Mouse (Mus musculus) c-Kit-positive CD71-positive TER-119-negative erythroid progenitor cells, embryonic 14.5 days (primary cell): ENCODE results near the gene Obscn.

Experiments used
- DNase-seq: peaks from one replicate; pipeline ENCODE4 v3.0.0-alpha.2; 2013; ENCODE audit warnings: low read depth

Gene Obscn

DNA sequence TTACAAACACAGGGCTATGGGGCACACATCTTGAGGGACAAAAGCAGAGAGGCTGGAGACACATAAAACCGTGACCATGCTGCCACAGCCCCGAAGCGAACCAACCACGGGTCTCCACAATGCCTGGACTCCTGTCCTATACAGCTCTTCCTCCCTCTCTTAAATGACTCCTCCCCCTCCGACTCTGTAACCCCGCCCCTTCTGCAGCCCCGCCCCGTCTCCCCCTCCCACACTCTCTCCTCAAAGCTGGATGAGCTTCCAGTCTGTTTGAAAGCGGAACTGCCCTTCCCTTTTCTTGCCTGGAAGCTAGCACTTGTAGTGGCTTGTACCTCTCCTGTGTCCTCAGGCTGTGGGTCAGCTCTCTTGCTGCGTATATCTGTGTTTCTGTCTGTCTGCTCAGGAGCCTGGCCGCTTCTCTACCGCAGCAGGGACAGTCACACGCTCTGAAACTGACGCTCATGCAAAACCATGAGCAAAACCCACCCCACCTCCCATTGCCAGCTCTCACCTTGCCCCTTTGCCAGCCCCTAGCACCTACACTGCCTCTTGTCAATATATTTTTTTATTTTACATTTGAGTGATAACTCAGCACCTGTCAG, 5.7 kb upstream of the Obscn start:
- DNase-seq, result no peak

DNA sequence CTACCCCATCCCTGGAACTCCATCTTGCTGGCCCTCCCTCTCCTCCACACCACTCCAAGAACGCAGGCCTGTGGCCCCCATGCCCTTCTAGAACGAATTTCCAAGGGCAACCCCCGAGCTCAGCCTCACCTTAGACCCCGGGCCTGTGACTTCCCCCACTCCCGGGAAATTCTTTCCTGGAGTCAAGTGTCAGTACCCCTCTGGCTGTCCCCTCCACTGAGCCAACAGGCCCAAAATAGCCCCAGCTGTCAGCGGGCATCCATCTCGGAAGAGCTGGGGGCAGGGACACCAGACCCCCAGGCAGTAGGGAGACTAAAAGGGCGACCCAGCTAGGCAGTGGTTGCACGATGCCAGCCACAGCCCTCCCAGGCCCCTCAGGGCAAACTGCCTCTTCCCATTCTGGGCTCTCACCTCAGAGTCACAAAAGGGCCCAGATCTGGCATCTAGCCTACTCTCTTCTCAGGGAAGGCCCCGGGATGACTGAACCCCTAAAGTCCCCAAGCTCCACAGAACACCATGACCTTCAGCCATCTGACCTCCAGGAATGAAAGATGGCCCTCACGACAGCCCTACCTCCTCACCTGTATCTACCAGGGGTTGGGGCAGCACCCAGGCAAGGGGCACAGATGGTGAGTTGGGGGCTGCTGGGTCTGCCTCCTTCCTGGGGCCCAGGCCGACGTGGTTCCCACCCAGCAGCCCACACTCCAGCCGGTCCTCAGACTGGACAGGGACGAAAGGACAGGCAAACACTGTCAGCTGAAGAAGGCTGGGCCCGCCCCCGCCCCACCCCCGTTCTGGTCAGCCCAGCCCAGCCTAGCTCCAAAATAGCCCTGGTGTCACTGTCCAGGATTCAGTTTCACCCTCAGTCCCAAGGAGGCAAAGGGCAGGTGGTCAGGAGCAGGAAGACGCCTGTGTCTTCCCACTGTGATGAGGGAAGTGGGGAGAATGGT, 2.6 kb upstream of the Obscn start:
- no peak for DNase-seq

DNA sequence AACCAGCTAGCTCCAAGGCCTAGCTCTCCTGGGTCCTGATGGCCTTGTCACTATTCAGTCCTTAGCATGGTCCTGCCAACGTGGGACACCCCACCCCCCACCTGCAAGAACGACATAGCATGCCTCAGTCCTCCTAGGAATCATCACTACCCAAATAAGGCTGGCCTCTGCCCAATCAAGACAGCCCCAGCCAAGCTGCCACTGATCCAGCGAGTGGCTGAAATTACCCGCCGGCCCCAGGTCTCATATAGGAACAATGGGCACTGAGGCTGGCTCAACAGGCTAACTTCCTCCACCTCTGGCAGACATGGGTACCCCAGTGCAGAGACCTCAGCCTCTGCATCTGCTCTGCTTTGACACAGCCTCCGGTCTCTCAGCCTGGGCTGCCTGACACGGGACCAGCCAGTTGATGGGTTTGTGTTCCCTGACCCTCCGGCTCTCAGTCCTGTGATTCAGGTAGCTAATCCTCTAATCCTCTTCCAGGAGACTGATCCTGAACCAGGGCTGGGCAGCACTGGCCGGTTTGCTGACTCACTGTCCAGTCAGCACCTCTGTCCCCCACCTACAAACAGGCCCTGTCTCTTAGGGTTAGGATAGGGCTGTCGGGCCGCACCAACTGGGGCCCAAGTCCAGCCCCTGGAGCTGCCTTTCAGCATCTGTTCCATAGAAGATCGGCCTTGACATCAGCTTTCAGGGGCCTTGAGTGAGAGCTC, 948 bp upstream of the Obscn start:
- DNase-seq, result no peak

DNA sequence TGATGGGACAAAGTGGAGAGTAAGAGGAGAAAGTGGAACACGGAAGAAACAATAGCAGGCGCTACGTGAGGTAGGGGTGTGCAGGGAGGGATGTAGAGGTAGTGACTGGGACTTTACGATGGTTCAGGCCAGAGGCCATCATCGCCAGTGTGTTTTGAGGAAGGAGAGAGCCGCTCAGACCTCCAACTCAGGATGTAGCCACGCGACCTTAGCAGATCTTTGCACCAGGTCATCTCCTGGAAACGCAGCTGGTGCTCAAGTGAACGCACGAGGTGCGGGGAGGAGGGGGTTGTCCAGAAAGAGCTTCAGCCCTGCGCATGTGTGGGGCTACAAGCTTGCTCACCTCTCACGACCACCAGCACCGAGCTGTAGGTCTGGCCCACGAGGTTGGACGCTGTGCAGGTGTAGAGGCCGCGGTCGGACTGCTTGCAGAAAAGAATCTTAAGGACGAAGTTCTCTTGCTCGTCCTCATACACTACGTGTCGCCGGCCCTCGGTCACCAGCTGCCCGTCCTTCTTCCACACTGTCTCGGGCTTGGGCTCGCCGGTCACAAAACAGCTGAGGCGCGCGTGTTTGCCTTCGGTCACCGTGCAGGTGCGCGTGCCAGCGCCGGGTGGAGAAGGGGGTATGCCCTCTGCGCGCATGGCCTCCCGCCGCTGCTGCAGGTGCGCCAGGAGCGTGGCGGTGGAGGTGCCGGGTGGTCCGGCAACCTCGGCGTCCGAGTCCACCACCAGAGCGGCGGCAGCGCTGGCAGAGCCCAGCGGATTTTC, 966 bp downstream of the Obscn start:
- DNase-seq, result no peak

DNA sequence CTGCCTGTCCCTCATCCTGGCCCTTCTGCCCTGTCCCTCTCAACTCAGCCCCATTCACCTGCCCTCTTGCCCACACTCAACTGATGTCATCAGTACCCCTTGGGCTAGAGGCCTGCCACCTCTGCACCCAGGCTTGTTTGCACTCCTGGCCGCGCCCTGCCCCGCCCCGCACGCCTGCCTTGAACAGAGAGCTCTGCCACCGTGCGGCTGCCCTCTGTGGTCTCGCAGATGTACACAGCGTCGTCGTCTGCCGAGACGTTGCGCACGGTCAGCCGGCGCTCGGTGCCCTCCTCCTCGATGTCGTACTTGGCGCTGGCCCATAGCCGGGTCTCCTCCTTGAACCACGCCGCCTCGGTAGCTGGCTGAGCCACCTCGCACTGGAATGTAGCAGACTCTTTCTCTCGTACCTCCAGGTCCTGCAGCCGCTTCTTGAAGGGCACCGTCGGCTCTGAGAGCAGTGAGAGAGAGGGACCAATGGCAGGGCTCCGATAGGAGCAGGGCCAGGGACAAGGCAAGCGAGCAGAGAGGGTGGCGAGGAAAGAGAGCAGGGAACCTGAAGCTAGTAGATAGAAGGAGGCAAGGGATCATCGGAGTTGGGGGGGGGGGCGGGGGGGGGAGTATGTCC, 1.7 kb downstream of the Obscn start:
- no peak for DNase-seq

DNA sequence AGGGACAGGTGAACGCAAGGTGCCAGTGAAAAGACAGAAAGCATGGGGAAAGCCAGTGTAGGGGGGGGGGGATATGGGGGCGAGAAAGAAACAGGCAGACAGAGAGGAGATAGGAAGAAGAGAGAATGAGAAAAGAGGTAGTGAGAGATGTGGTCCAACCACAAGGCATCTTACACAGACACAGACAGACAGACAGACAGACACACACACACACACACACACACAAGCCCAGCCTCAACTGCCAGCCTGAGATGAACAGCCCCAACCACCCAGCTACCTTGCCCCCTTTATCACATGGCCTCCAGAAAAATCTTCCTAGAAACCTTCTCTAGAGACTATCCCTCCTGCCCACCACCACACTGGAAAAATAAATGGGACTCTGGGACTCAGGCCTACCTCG, 4.1 kb downstream of the Obscn start:
- no peak for DNase-seq

DNA sequence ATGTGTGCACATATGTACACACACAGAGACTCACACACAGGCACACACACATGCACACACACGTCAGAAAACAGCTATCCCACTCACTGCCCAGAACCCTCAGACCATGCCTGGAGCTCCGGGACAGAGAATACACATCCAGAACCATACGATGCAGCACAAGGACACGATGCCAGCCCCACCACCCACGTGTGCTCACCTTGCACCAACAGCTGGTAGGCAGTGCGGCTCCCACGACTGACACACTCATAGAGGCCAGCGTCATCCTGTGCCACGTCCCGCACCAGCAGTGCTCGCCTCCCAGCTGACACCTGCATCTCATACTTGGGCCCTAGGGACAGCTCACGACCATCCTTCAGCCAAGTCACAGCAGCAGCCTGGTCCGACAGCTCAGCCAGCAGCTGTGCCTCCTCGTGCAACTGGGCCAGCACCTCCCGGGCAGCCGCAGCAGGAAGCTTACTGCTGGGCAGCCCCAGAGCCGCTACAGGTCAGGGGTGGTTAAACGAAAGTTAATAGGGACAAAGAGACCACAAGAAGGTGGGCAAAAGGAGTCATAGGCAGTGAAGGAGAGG, 4.8 kb downstream of the Obscn start:
- DNase-seq, result no peak

DNA sequence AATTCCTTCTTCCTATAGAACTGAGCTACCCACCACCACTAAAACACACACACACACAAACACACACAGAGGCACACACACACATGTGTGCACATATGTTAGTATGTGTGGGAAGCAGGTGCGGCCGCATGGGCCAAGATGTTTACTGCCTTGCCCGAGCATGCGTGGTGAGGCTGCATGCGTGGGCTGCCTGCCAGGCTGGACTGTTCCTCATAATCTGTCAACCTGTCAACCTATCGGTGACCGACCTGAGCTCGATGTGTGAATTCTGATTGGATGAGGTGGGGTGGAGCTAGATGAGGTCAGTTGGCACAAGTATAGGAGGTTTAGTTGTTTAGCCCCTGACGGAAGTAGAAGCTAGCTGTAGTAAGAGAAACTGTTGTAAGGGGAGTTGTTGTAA, 5.4 kb downstream of the Obscn start:
- no peak for DNase-seq

DNA sequence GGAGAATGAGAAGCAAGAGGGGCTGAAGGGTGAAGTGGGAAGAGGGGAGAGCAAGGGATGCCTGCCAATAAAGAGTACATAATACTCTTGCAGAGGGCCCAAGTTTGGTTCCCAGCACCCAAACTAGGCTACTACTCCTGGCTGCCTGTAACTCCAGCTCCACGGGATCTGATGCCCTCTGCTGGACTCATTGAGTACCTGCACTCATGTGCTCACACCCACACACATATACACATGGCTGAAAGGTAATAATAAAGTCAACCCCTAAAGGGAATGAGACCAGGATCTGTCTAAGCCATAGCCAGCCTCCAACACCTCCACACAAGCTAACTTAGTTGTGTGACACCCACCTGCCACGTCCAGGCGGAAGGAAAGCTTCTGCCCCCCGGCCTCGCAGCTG, 30.3 kb downstream of the Obscn start:
- no peak for DNase-seq

DNA sequence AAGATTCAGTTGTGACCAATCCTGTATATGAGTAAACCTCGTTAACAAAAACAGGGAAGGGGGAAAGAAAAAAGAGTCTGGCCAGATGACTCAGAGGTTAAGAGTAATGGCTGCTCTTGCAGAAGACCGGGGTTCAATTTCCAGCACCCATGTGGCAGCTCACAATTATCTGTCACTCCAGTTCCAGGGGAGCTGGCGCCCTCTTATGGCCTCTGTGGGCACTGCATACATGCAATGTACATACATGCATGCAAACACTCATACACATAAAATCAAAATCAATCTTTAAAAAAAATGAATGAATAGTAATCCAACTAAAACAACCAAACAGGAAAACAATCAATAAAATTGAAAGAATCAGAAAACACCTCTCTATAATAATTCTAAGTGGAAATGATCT, 33.9 kb downstream of the Obscn start:
- DNase-seq, result no peak

DNA sequence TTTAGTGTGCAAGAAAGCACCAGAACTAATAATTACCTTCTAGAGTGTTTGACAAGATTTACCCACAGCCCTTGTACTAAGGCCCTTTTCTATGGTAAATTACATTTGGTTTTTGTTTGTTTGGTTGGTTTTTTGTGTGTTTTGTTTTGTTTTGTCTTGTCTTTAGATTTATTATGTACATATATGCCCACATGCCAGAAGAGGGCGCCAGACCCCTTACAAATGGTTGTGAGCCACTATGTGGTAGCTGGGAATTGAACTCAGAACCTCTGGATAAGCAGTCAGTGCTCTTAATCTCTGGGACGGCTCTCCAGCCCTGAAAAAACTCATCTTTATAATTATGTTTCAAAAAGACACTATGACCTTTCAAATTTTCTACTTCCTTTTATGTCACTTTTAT, 37.9 kb downstream of the Obscn start:
- peak; percentile 55 for DNase-seq

DNA sequence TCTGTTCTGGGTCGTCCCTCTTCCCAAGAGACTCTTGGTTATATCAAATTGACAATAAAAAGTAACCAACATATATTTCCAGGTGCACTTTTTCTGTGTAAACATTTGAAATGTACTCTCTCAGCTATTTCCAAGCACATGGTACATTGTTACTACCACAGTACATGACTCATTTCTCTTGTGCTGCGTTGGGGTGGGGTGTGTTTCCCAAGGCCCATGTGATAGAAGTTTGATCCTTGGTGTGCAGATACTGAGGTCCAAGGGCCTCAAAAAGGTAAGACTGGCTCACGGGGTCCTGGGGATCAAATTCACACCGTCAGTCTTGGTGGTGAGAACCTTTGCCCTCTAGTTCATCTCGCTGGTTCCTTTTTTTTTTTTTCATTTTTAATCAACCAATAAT, 38.4 kb downstream of the Obscn start:
- DNase-seq, result no peak

DNA sequence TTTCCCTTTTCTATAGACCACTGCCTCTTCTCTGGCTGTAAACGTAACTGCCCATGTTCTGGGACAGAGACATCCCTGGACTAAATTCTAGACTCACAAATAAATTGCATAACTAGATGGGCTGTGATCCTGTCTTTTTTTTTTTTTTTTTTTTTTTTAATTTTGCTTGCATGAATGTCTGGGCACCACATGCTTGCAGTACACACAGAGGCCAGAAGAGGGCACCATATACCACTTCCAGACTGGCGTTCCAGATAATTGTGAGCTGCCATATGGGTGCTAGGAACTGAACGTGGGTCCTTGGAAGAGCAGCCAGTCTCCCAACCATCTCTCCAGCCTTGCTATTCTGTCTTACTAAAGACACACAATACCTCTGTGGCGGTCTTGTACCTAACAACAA, 42.0 kb downstream of the Obscn start:
- peak; percentile 27 for DNase-seq

DNA sequence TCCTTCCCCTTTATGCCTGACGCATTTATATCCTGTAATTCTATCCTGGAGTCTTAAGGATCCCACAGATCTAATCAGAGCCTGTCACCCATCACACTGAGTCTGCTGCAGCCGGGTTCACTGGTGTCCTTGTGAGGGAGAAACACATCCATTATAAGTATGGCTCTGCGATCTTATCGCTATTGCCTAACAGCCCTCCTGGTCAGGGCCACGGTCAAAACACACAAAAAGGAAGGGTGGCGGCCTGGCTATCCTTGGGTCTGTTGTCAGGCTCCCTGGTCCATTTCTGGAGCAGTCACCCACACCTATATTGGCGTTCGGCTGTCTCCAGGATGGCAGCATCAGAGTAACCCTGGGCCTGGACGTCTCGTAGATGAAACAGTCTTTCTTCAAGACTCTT, 48.6 kb downstream of the Obscn start:
- DNase-seq, result no peak

DNA sequence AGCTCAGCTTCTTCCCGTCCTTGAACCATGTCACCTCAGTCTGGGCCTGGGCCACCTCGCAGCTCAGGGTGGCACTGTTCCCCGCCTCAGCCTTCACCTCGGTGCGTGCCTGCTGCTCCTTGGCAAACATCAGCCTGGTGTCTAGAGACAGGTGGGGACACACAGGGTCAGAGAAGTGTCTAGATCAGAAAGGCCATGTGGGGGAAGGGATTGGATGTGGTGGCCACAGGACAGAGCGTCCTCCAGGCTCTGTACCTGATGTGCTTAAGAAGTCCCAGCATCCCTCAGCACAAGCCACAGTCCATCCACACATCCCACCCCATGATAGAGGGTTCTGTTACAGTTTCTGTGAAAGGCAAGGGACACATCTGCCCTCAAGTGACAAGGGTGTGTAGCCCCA, 51.0 kb downstream of the Obscn start:
- no peak for DNase-seq

DNA sequence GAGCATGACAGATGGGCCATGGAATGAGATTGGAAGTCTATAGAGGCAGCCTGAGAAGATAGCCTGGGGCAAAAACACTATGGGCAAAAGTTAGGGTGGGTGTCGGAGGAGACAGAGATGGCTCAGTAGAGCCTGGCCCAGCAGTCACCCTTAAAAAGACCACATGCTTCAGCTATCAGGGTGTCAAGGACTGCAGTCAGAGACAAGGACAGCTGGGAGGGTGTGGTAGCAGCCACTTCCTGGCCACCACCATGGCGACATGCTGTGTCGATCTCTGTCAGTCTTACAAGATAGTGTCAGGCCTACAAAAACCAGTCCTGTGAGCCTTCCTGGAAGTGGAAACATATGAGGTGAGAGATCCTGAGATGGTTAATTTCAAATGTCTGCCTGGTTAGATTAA, 53.1 kb downstream of the Obscn start:
- peak; percentile 9 for DNase-seq

DNA sequence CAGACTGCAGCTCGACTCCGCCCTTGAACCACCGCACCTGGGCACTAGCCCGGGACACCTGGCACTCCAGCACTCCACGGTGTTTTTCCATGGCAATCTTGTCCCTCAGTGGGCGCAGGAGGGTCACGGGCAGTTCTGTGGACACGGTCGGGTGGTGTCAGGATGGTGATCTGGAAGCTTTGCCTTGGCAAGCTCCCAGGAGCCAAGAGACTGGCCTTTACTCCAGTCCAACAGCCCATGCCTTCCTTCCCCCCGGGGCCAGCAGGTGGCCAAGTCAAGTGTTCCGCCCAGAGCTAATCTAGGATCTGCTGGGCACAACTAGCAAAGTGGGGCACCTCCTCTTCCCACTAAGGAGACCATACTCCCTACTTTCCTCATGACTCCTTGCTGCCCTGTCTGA, 57.9 kb downstream of the Obscn start:
- no peak for DNase-seq

DNA sequence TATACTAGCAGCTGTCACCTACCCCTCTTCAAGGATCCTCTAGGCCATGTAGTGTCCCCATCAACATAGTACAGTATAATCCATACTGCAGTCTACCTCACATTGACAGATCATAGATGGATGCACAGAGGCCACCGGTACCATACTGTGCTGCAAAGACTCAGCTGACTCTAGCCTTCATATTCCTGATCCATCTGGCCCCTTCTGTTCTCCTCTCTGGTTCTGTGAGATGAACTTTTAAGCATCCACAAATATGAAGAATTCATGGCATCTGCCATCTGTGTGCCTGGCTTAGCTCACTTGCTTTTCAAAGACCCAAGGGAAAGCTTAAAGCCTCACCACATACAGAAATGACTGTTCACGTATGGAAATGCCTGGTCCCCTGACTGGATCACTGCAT, 65.9 kb downstream of the Obscn start:
- no peak for DNase-seq

DNA sequence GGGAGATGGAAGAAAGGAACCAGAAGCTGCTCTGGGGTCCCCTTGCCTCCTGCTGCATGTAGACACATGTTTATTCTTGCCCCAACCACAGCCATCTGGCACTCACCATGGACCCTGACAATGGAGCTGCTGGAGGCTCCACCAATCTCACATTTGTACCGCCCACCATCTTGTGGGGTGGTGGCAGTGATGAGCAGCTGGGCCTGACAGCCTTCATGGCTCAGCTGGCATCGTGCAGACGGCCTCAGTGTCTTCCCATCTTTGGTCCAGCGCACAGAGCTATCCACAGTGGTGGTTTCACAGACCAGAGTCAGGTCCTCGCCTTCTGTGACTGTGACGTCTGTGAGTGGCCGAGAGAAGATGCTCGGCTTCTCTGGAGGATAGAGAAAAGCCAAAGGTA, 67.3 kb downstream of the Obscn start:
- no peak for DNase-seq

DNA sequence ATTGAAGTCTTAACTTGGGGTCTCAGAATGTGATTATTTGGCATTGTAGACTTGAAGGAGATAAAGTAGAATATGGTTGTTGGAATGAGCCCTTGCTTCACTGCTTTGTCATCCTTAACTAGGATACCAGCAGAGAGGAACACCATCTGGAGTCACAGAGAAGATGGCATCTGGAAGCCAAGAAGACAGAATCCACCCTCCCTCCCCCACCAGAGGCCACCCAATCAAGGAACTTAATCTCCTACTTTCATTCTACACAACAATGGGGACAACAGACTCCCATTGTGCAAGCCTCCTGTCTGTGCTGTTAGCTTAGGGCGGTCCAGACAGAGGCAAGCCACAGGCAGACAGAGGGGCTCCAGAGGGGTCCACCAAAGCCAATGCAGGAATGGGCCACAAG, 67.8 kb downstream of the Obscn start:
- DNase-seq, result no peak

DNA sequence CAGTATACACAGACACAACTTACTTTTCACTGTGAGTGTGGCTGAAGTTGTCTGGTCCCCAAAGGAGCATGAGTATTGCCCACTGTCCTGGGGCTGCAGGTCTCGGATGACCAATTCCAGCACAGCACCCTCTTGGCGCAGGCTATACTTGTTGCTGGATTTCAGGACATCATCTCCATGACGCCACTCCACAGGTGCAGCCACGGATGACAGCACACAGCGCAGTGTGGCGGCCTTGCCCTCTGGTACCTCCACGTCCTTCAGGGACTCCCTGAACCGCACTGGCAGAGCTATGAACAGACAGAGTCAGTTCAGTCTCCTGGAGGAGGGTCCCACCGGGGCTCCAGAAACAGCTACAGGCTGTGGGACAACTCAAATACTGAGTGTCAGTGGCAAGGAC, 68.3 kb downstream of the Obscn start:
- no peak for DNase-seq

DNA sequence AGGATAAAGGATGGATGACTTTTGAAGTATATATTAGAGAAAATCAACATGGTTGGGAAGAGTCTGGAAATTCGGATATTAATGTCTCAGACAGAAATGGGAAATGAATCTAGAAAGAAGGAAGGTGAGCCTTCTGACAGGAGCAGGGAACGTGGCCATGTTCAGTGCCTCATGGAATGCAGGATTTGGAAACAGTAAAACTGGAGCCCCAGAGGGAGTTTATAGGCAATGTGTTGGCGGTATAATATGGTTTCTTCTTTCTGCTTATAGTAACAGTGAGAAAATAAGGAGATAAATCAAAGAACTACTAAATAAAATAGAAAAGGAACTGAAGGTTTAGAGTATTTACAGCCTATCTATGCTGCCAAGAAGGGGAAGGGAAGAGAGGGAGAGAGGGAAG, 78.2 kb downstream of the Obscn start:
- no peak for DNase-seq
